ENCODE assay signal across 17 mouse cellular contexts in the genomic region with DNA sequence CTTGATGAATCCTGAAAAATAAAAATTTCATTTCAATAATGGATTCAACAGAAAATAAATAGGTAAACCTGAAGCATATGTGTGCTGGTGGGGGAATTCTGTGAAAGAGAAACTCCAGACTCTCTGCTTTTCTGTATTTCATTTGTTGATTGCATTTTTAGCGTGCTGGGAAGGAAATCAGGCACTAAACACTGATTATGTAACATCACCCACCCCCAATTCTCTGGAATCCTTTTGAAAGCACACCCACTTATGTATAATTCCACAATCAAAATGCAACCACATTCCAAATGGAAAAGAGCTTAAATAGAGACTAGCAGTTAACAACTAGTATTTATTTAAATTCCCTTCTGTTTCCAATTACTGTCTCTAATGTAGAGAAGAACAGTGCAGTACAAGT.
DNase-seq lines count a peak whose midpoint lies in the region; TF ChIP-seq lines count a peak whose summit lies in the region.
"Had no signal": no experiment of that assay in that cellular context is flagged by ENCODE, and none has a peak within 500 bp of the region (broad histone marks: within the 10 kb centered on the region; RNA-seq: fewer than 3 reads in every experiment).

No protein-coding gene starts in this region.

- no peak for TF ChIP-seq CTCF in brain, embryonic 14.5 days (IDR thresholded peaks at IDR 0.05; ENCODE audit: borderline replicate concordance, extremely low read depth, insufficient read depth, insufficient read length)

- no peak for TF ChIP-seq POLR2A in brain, embryonic 14.5 days (IDR thresholded peaks at IDR 0.05; ENCODE audit: borderline replicate concordance, extremely low read depth, insufficient read depth, insufficient read length, poor library complexity, severe bottlenecking)

- intact Hi-C loops in left cerebral cortex, postnatal 25 days (cut with DNase I), result loop anchor here (2.0 kb wide), 1 partner anchor 208 kb away; the partner anchor contains the start of gene Galnt13
- intact Hi-C loops in left cerebral cortex, postnatal 36 days (cut with DNase I), result no loop called here

- DNase-seq in layer of hippocampus, adult 11-12 months (ENCODE audit: low spot score), result peak; percentile 3
- no peak for DNase-seq in layer of hippocampus, postnatal 36 days
- peak; percentile 3 to 11 for DNase-seq in left cerebral cortex, postnatal 25 days (ENCODE audit: low spot score in 2 of 2)
- no peak for DNase-seq in left cerebral cortex, postnatal 36 days (ENCODE audit: low spot score in 2 of 2)
- DNase-seq in brain, embryonic 14.5 days (ENCODE audit: low read depth), result peak; percentile 18
- DNase-seq in telencephalon, adult 2 months (ENCODE audit: low read depth, low spot score), result peak; percentile 32
- no peak for DNase-seq in gastrocnemius, postnatal 4 days (ENCODE audit: low spot score in 2 of 2)
- DNase-seq: adrenal gland, adult 8-10 months; adrenal gland, postnatal 36 days; cerebellum, adult 11-12 months; cerebellum, adult 9-11 months; cerebellum, postnatal 36 days; forebrain, postnatal 0 days; gastrocnemius, adult 2 months; gastrocnemius, postnatal 25 days; heart, adult 11 months; heart, postnatal 14 days had no signal

Comparison
In these comparisons a context has a peak if more than half of its experiments do, and no peak if none do; other contexts are left out.
1. DNase-seq: peak in layer of hippocampus, adult 11-12 months (single experiment), left cerebral cortex, postnatal 25 days (2 of 2), brain, embryonic 14.5 days (single experiment) and telencephalon, adult 2 months (single experiment); none in layer of hippocampus, postnatal 36 days (0 of 2), left cerebral cortex, postnatal 36 days (0 of 2) and gastrocnemius, postnatal 4 days (0 of 2).